Mouse (Mus musculus): ENCODE data around the gene Mettl7b.

Gene Mettl7b

DNA sequence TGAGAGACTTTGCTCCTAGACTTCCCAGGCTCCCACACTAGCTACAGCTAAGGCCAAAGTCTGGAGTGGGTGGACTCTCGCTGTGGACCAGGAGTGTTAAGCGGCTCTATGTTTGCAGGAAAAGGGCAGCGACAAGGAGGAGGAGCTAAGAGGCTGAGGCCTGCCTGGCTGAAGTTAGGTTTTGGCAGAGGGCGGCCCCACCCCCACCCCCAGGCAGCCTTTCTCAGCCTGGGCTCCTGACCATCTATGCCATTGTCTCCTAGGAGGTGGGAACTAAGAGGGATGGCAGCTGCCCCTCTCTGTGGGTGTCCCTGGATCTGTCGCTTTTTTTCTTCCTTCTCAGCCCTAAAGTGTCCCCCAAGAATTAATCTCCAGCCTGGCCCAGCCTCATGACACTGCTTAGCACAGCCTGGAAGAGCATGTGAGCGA is 41.6 kb downstream of the Mettl7b start:
- DNase-seq (ENCODE audit: low read depth), result peak; percentile 73

DNA sequence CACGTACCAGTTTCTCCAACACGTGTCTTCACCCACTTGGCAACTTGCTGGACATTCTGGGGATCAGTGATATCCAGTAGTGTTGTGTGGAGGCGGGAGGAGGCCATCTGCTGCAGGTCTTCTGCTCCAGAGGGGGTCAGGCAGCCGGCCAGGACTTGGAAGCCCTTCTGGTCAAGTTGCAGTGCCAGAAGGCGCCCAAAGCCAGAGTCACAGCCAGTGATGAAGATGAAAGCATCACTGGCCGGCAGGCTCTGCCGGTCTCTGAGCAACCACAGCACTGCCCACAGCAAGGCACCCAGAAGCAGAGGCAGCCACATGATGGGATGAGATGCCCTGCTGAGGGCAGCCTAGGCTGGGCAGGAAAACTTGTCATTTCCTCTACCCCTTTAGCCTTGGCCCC is 42.5 kb downstream of the Mettl7b start:
- DNase-seq (ENCODE audit: low read depth), result peak; percentile 37

DNA sequence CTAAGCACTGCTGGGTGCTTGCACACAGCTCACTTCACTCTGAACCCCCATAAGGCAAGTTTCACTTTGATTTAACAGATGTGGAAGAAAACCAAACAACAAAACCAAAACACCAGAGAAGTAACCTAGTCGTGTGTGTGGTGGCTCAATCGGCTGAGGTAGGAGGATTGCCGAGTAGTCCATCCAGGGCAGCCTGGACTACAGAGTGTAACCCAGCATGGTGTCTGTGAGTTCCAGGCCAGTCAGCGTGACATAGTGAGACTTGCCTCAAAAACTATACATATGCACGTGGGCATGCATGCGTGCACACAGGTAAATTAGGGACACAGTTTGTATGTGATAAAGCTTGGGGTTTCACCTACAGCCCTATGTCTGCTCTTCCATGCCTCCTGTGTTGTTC is 43.4 kb downstream of the Mettl7b start:
- no peak for DNase-seq (ENCODE audit: low read depth)

- no peak for DNase-seq (ENCODE audit: low read depth)
Measured at GRCm38 (mm10) chr10:128916665-128917064, 44.1 kb downstream of the Mettl7b start.

GRCm38 (mm10) chr10:128915550-128915949 is 45.2 kb downstream of the Mettl7b start:
- DNase-seq (ENCODE audit: low read depth), result no peak

DNA sequence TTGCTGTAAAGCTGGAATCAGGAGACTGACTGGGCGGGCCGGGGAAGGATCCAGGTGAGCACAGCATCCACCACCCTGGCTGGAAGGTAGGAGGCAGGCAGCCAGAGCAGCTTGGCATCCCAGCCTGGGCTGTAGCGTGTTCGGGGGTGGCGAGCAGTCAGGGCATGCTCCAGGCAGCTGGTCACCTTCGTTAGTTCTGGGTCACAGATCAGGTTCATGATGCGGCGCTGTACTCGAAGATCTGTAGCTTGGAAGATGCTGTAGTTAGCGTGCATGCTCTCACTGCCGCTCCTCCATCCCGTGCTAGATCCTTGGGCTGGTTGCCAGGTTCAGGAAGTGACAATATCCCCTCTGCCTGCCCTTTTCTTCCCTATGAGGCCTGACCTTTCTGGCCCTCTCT is 47.1 kb downstream of the Mettl7b start:
- no peak for DNase-seq (ENCODE audit: low read depth)

DNA sequence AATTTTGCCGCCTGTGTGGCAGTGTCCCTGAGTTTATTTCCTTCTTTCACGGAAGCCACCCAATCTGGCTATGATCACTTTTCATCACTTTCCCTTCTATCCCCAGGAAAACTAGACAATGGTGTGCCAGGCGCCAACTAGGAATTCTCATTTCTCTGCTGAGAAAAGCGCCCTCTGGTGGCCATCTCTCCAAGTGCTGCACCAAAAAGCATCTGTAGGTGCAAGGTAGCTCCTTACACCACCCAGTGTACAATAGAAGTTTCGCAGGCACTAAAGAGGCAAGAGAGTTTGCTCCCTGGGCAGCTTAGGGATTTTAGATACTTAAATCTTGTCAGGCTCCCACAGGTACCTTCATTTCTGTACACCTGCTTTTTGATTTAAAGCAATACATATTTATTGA is 47.6 kb downstream of the Mettl7b start:
- peak; percentile 67 for DNase-seq (ENCODE audit: low read depth)

DNA sequence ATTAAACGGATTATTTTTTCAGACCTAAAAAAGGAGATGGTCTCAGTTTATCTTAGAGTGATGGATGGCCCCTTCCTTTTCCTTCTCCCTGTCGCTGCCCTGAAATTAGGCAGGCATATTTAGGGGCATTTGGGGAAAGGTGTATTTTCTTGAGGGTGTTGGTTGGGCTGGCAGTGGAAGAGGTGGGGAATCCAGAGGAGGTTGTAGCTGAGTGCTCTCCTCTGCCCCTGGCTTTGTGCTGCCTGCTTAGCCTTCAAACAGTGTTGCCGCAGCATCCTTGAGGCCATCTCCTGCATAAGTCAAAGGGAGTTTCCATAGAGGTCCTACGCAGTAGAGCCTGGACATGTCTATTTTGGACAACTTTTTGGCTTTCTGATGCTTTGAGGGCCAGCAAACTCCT is 48.0 kb downstream of the Mettl7b start:
- DNase-seq (ENCODE audit: low read depth), result no peak

DNA sequence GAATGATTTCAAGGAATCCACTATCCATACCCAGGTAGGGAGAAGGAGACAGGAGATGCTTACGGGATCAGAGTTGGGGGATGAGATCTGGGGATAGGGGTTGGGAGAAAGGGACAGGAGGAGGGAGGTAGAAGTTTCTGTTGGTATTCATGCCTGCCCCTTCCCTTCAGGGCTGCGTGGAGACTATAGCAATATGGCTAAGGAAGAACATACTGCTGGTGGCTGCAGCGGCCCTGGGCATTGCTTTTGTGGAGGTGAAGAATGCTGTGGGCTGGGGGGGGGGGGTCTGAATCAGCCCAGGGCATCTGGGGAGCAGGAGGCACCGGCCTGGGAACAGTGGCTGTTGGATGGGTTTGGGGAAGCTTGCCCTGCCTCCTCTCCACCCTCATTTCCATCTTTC is 48.5 kb downstream of the Mettl7b start:
- DNase-seq (ENCODE audit: low read depth), result no peak

- DNase-seq (ENCODE audit: low read depth), result no peak
Measured at GRCm38 (mm10) chr10:128911430-128911829, 49.4 kb downstream of the Mettl7b start.

DNA sequence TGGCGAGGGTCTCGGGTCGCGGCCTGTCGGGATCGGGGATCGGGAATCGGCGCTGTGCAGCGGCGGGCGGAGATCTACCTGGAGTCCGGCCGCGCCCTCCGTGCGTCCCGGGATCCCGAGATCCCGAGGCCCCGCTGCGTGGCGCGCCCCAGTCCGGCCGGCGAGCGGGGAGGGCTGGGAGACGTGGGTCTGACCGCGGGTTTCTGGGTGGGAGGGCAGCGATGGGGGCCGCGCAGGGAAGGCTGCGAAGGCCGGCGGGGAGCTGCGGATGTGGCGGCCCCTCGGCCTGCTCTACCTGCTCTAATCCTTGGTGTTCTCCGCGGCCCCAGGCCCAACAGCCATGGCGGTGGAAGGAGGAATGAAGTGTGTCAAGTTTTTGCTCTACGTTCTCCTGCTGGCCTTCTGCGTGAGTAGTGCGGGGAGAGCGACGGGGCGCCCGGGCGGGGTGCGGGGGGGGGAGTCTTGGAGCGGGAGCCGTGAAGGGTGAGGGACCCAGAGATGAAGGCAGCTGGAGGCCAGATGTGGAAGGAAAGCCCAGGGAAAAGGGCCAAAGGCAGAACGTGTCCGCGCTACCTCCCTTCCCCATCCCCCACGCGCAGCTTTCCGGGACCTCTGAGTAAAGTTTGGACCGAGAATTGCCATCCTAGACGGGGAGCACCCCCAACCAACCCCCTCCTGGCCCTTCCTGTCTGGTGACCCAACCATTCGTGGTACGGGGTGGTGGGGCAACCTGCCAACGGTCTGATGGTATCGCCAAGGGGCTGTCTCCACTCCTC is 50.5 kb downstream of the Mettl7b start:
- DNase-seq (ENCODE audit: low read depth), result no peak

GRCm38 (mm10) chr10:128909567-128910028 is 51.2 kb downstream of the Mettl7b start:
- DNase-seq (ENCODE audit: low read depth), result peak; percentile 92

GRCm38 (mm10) chr10:128908778-128909448 is 51.9 kb downstream of the Mettl7b start:
- DNase-seq (ENCODE audit: low read depth), result no peak

All from fibroblast of lung, adult 2 months (primary cell).